Mouse (Mus musculus) forebrain, embryonic 16.5 days (tissue): ENCODE measurements around the gene Dcxr. TPM values are rescaled to one million over a fixed set of nuclear protein-coding genes. Genes with fewer than 3 reads are reported as not detected.

Experiments
- ATAC-seq: fragments of 200-750 bp; cut with Nextera tagmentation; 2 replicates; pipeline ENCODE4 v1.8.0; 2017; ENCODE audit warnings: mild to moderate bottlenecking, moderate library complexity
- H3K27ac ChIP-seq: fragments of 300-500 bp; sonication (generic); 2 replicates; pipeline ENCODE4 v1.5.1; 2014; ENCODE audit warnings: low read length, control low read depth
- H3K27me3 ChIP-seq: fragments of 300-500 bp; sonication (generic); replicated peaks from 2 replicates; pipeline ENCODE4 v1.6.1; 2014; ENCODE audit warnings: low read length; ENCODE audit not compliant: control insufficient read depth, insufficient read depth
- H3K36me3 ChIP-seq: fragments of 300-500 bp; sonication (generic); 2 replicates; pipeline ENCODE4 v1.6.1; 2014; ENCODE audit not compliant: control insufficient read depth, insufficient read depth
- H3K4me1 ChIP-seq: fragments of 300-500 bp; sonication (generic); replicated peaks from 2 replicates; pipeline ENCODE4 v1.6.1; 2014; ENCODE audit warnings: low read length; ENCODE audit not compliant: control insufficient read depth, insufficient read depth
- H3K4me2 ChIP-seq: fragments of 300-500 bp; sonication (generic); 2 replicates; pipeline ENCODE4 v1.6.1; 2014; ENCODE audit warnings: mild to moderate bottlenecking, low read length, control low read depth
- H3K4me3 ChIP-seq: fragments of 300-500 bp; sonication (generic); replicated peaks from 2 replicates; pipeline ENCODE4 v1.5.1; 2014; ENCODE audit warnings: mild to moderate bottlenecking, low read length, control low read depth
- H3K9ac ChIP-seq: fragments of 300-500 bp; sonication (generic); replicated peaks from 2 replicates; pipeline ENCODE4 v1.6.1; 2014; ENCODE audit warnings: low read depth, low read length, control low read depth
- H3K9me3 ChIP-seq: fragments of 300-500 bp; sonication (generic); 2 replicates; pipeline ENCODE4 v1.6.1; 2016; ENCODE audit warnings: low read length; ENCODE audit not compliant: control insufficient read depth
- WGBS: fragments of 180-500 bp; shearing (Covaris S2); extraction: QIAGEN DNeasy Blood & Tissue Kit; methylation state at CpG from one replicate; pipeline ENCODE4 v1.1.7; 2014; 5-methylcytosine and 5-hydroxymethylcytosine counted together
- polyA plus RNA-seq: library from polyadenylated mRNA; unstranded; fragments of >200 nt; fragmentation: Nextera tagmentation; extraction: Ambion mirVana; gene quantifications from 2 replicates; pipeline ENCODE4 v1.2.1, GENCODE M21; 2015

The Dcxr gene
- polyA plus RNA-seq, 1 experiment from 2014 or later = 7.6 TPM

DNA sequence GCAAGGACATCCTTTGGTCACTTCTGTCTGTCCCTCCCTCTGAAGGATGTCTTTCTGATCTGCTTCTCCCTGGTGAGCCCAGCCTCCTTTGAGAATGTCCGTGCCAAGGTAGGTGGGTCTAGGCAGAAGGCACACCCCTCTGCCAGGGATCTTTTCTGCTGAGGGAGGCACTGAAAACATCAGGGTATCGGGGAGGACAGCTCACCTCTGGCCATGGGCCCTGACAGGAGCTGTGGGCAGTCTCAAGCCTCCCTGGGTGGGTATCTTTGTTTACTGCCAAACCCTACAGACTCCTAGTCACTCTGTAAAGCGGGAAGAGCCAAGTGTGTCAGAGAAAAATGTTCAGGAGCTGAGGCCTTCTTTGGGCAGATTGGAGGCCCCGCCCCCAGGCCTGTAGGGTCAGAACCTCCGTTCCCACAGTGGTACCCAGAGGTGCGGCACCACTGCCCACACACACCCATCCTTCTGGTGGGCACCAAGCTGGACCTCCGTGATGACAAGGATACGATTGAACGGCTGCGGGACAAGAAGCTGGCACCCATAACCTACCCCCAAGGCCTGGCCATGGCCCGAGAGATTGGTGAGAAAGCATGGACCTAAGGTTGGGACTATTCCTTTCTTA lies 4.2 kb downstream of the Dcxr start:
- peaks cover 27% of the 10 kb centered on the region for H3K4me1 ChIP-seq
- 85% methylated on average over 11 of the region's 11 CpGs for WGBS
- no peak for ATAC-seq
- no peaks in the 10 kb centered on the region for H3K27me3 ChIP-seq
- H3K9me3 ChIP-seq = no peaks in the 10 kb centered on the region
- no peak overlapping the region for H3K9ac ChIP-seq
- H3K4me2 ChIP-seq = peak overlapping the region; percentile 98; the same call in 1 of the 2 replicates
- peaks cover 5% of the 10 kb centered on the region for H3K36me3 ChIP-seq
- H3K4me3 ChIP-seq = no peak overlapping the region
- no peak overlapping the region for H3K27ac ChIP-seq

DNA sequence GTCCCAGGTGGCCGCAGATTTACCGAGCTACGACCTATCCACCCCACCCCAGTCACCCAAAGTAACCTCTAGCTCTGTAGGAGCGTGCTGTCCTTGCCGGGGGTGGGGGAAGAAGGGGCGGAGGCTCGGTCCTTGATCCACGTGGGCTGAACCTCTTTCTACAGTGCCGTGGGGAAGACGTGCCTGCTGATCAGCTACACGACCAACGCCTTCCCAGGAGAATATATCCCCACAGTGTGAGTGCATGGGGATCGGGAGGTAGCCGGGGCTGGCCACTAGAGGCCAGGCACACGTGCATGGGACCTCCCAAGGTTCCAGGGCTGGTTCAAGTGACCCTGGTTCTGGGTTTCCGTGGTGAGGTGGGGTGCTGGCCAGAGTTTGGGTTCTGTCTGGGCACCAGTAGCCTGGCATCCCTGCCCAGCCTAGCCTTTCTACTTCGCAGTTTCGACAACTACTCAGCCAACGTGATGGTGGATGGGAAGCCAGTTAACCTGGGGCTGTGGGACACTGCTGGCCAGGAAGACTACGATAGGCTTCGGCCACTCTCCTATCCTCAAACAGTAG lies 4.9 kb downstream of the Dcxr start:
- H3K36me3 ChIP-seq = peaks cover 5% of the 10 kb centered on the region
- ATAC-seq = peak; percentile 7; the same call in 1 of the 2 replicates
- H3K4me1 ChIP-seq = peaks cover 27% of the 10 kb centered on the region
- no peaks in the 10 kb centered on the region for H3K27me3 ChIP-seq
- peak overlapping the region; percentile 74 for H3K4me3 ChIP-seq
- 21% methylated on average over 21 of the region's 21 CpGs for WGBS
- no peaks in the 10 kb centered on the region for H3K9me3 ChIP-seq
- peak overlapping the region; percentile 87 for H3K9ac ChIP-seq
- no peak overlapping the region for H3K27ac ChIP-seq
- peak overlapping the region; percentile 98 for H3K4me2 ChIP-seq

DNA sequence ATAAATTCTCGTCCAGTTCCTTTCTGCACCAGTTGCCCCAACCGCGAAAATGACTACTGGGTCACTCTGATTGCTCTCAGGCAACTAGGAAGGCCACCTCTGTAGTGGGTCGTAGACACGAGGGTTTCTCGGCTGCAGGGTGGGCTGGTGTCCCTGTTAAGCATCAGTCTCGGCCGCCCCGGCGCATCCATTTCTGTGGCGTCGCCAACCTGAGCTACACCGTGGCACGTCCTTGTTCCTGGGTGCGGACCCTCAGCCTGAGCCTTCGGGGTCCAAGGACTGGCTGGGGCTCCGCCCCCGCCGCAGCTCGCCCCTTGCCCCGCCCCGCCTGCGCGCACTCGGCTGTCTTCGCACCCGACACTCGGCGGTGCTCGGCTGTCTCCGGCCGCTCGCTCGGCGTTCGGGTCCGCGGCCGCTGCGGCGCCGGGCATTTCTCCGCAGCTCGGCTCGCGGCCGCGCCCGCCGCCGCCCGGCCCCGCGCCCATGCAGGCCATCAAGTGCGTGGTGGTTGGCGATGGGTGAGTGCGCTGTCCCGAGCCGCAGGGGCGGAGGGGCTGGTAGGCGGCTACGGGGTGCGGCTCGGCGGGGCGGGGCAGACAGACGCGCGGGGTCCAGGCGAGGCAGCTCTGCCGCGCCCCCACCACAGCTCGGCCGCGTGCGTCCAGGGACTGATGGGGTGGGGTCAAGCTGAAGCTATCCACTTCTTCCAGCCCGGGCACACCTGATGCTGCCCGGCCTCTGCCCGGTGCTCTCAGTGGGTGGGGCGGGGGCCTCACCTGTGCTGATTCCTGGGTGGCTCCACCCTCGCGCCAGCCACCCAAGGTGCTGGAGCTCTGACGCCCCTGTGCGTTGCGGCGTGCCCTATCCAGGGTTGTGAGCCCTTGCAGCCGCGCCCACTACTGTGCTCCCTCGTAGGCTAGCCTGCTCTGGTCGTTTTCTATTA lies 5.7 kb downstream of the Dcxr start, which contains the start of gene Rac3:
TSS of gene Rac3 (plus strand) at position 347 of the 943 bp plus-strand sequence.
- H3K4me3 ChIP-seq = peak within 1 kb of the TSS; percentile 74
- peak within 1 kb of the TSS; percentile 98 for H3K4me2 ChIP-seq
- peak within 1 kb of the TSS; percentile 87 for H3K9ac ChIP-seq
- peaks cover 21% of the 10 kb centered on the region for H3K4me1 ChIP-seq
- H3K27ac ChIP-seq = no peak within 1 kb of the TSS; the same call in 1 of the 2 replicates
- no peaks in the 10 kb centered on the region for H3K27me3 ChIP-seq
- peak; percentile 90 for ATAC-seq
- no peaks in the 10 kb centered on the region for H3K9me3 ChIP-seq
- peaks cover 5% of the 10 kb centered on the region for H3K36me3 ChIP-seq
- WGBS = under 1% methylated on average over 88 of the region's 90 CpGs

DNA sequence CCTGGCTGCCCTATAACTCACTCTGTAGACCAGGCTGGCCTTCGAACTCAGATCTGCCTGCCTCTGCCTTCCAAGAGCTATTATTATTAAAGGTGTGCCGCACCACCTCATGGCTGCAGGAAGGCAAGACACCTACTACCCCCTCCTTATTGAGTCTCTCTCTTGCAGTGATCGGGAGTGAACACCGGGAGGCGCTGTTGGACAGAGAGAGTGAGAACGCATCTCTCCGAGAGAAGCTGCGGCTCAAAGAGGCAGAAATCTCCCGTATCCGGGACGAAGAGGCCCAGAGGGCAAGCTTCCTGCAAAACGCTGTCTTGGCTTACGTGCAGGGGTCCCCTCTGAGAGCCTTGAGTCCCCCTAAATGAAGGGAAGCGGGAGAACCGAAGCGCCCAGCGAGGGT lies 6.6 kb downstream of the Dcxr start:
- no peak overlapping the region for H3K27ac ChIP-seq
- no peaks in the 10 kb centered on the region for H3K9me3 ChIP-seq
- peak overlapping the region; percentile 98 for H3K4me2 ChIP-seq
- 9% methylated on average over 17 of the region's 17 CpGs for WGBS
- peak; percentile 19; the same call in 1 of the 2 replicates for ATAC-seq
- no peaks in the 10 kb centered on the region for H3K27me3 ChIP-seq
- peaks cover 21% of the 10 kb centered on the region for H3K4me1 ChIP-seq
- H3K4me3 ChIP-seq = peak overlapping the region; percentile 74
- peak overlapping the region; percentile 87 for H3K9ac ChIP-seq
- H3K36me3 ChIP-seq = peaks cover 5% of the 10 kb centered on the region

DNA sequence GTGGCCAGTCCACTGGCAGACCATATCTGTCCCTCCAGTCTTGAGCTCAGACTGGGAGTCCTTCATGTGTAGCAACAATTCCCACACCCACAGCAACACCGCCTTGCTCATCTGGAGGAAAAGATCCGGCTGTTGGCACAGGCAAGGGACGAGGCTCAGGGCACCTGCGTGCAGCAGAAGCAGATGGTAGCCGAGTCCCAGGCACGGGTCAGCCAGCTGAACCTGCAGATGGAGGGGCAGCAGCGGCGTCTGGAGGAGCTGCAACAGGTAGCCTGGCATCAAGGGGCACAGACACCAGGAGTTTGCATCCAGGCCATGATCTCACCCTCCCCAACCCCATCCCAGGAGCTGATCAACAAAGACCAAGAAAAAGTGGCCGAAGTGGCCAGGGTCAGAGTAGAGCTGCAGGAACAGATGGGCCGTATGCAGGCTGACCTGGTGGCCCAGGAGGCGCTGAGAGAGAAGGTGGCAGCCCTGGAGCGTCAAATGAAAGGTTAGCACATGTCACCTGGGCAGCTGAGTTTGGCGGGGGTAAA lies 7.2 kb downstream of the Dcxr start:
- no peaks in the 10 kb centered on the region for H3K9me3 ChIP-seq
- ATAC-seq = no peak
- H3K4me2 ChIP-seq = no peak overlapping the region
- H3K9ac ChIP-seq = no peak overlapping the region
- H3K4me3 ChIP-seq = no peak overlapping the region
- H3K4me1 ChIP-seq = peaks cover 21% of the 10 kb centered on the region
- no peaks in the 10 kb centered on the region for H3K27me3 ChIP-seq
- H3K36me3 ChIP-seq = peaks cover 5% of the 10 kb centered on the region
- WGBS = 90% methylated on average over 13 of the region's 13 CpGs
- no peak overlapping the region for H3K27ac ChIP-seq

DNA sequence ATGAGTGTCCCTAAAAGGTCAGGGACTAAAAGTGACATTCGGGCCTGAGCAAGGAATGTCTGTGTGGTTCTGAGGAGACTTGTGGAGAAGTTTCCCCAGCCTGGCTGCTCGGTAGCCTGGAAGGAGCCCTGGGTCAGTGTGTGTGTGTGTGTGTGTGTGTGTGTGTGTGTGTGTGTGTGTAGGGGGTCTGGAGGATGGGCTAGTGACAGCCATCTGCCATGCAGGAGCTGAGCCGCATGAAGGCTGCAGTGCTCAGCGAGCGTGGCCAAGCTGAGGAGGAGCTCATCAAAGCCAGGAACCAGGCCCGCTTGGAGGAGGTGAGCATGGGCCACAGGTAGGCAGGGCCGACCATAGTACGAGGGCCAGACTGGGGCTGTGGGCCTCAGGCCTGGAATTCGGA lies 7.8 kb downstream of the Dcxr start:
- H3K36me3 ChIP-seq = peaks cover 5% of the 10 kb centered on the region
- ATAC-seq = no peak
- H3K9ac ChIP-seq = no peak overlapping the region
- no peaks in the 10 kb centered on the region for H3K27me3 ChIP-seq
- no peaks in the 10 kb centered on the region for H3K9me3 ChIP-seq
- H3K27ac ChIP-seq = no peak overlapping the region
- peaks cover 28% of the 10 kb centered on the region for H3K4me1 ChIP-seq
- no peak overlapping the region for H3K4me2 ChIP-seq
- no peak overlapping the region for H3K4me3 ChIP-seq
- WGBS = 93% methylated on average over 9 of the region's 9 CpGs

DNA sequence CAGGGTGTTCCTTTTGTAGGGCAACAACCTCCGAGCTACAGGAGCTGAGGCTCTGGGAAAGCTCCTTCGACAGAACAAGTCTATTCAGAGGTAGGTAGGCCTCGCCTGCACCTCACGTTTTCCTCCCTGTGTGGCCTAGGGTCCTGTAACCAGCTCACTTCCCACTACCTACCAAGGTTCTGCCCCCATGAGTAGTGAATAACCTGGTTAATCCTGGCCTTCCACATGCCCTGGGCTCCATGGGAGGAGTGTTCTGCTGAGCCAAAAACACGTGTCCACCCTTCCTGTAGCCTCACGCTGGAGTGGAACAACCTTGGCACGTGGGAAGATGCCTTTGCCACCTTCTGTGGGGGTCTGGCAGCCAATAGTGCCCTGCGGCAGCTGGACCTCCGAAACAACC lies 11.9 kb downstream of the Dcxr start:
- H3K4me3 ChIP-seq = no peak overlapping the region

DNA sequence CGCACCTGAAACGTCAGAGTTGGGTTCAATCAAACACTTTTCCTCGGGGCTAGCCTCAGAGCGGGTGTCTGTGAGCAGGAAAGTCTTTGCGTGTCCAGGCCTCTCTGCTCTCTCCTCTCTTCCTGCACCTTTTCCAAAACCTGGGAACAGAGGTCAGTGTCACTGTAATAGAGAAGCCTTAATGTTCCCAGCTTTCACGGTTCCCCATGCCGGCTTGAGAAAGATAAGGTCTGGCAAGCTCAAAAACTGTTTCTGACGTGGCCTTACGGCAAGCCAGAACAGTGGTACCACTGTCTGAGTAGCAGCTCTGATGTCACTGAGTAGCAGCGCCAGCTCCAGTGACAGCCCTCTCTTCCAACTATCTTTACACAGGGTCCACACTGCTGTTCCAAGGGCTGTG lies 12.5 kb downstream of the Dcxr start:
- ATAC-seq = no peak
- no peaks in the 10 kb centered on the region for H3K9me3 ChIP-seq
- H3K36me3 ChIP-seq = peaks cover 8% of the 10 kb centered on the region
- 53% methylated on average over 10 of the region's 10 CpGs for WGBS
- no peaks in the 10 kb centered on the region for H3K27me3 ChIP-seq
- peak overlapping the region; percentile 78 for H3K4me3 ChIP-seq
- H3K4me1 ChIP-seq = peaks cover 20% of the 10 kb centered on the region
- peak overlapping the region; percentile 87 for H3K4me2 ChIP-seq
- H3K27ac ChIP-seq = no peak overlapping the region
- peak overlapping the region; percentile 71 for H3K9ac ChIP-seq

More for the DNA sequence above, 11.9 kb downstream of the Dcxr start:
- H3K4me2 ChIP-seq = no peak overlapping the region
- H3K9me3 ChIP-seq = no peaks in the 10 kb centered on the region
- no peak for ATAC-seq
- no peak overlapping the region for H3K27ac ChIP-seq
- H3K27me3 ChIP-seq = no peaks in the 10 kb centered on the region
- no peak overlapping the region for H3K9ac ChIP-seq
- WGBS = 89% methylated on average over 9 of the region's 9 CpGs
- peaks cover 8% of the 10 kb centered on the region for H3K36me3 ChIP-seq
- peaks cover 20% of the 10 kb centered on the region for H3K4me1 ChIP-seq
